Comparison of ENCODE assay signal across 9 mouse cellular contexts in the genomic region with DNA sequence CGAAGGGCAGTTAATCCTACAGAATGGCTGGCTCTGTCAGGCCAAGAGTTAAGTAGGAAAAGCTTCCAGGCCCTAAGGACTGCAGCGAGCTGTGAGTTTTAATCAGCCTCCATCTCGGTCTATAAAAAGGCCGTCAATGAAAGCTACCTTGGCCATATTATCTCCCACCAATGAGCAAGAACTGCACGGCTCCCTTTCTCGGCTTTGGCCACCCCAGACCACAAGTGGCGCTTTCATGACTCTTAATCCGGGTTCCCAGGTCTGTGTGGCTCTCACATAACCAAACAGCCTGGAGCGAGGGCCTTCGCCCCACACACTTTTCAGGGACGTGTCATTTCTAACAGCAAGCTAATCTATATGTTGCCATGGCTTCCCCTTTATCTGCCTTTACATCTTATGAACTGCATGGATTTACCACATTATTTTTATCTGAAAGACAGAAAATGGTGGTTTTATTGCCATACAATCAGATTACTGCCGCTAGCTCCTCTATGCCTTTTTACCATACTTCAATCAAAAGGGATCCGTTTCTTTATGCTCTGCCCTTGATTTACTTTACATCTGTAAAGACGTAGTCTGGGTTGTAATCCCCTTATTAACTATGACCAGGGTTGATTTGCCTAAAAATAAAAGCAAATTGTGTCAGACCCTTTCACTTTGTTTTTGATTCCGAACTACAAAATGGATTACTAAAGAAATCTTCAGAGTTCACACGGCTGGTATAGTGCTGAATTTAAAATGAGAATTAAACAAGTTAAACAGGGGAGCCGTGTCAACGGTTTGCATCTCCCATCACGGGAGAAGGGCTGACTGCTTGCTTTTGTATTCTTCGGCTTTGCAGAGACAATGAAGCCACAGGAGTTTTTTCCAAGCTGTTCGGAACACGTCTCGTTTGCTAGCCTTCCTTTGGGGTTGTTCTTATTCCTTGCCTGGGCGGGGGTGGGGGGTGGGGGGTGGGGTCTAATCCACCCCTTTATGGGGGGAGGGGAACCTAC. TPM values are rescaled to one million over a fixed set of nuclear protein-coding genes. Genes with fewer than 3 reads are reported as not detected.
DNase-seq lines count a peak whose midpoint lies in the region; ATAC-seq lines count a peak whose summit lies in the region.
"Had no signal": no experiment of that assay in that cellular context is flagged by ENCODE, and none has a peak within 500 bp of the region (broad histone marks: within the 10 kb centered on the region; RNA-seq: fewer than 3 reads in every experiment).

No protein-coding gene starts in this region.

- no peak for ATAC-seq in lung, embryonic 15.5 days (ENCODE audit: borderline replicate concordance, extremely low read depth, low FRiP score, low TSS enrichment)
- ATAC-seq in limb, embryonic 11.5 days (ENCODE audit: insufficient number of reproducible peaks, low FRiP score, low TSS enrichment, low read depth) = no peak
- ATAC-seq in stomach, embryonic 15.5 days (ENCODE audit: insufficient read depth, low FRiP score, low read depth) = no peak

- H3K4me2 ChIP-seq in lung, embryonic 15.5 days = peak overlapping the region; percentile 89
- peak overlapping the region; percentile 90 for H3K4me2 ChIP-seq in limb, embryonic 11.5 days (ENCODE audit: low read depth, severe bottlenecking)
- peak overlapping the region; percentile 95 for H3K4me2 ChIP-seq in stomach, embryonic 15.5 days

- H3K36me3 ChIP-seq in lung, embryonic 15.5 days = no peaks in the 10 kb centered on the region
- H3K36me3 ChIP-seq in forebrain, embryonic 10.5 days (replicated peaks) = peaks cover 15% of the 10 kb centered on the region
- no peaks in the 10 kb centered on the region for H3K36me3 ChIP-seq in limb, embryonic 11.5 days (ENCODE audit: control insufficient read depth, insufficient read depth, low read length)
- no peaks in the 10 kb centered on the region for H3K36me3 ChIP-seq in stomach, embryonic 15.5 days

- DNase-seq in lung, postnatal 10 days = no peak
- peak; percentile 85 for DNase-seq in forebrain, embryonic 10.5 days (ENCODE audit: extremely low spot score, low spot score)
- peak; percentile 43 for DNase-seq in limb, embryonic 11.5 days (ENCODE audit: low spot score)
- no peak for DNase-seq in adipocyte (ENCODE audit: low spot score)
- DNase-seq in adrenal gland, postnatal 25 days = no peak
- no peak for DNase-seq in urinary bladder, postnatal 10 days (ENCODE audit: low spot score)

- peak overlapping the region; percentile 96 for H3K4me3 ChIP-seq in lung, embryonic 15.5 days
- H3K4me3 ChIP-seq in forebrain, embryonic 10.5 days = peak overlapping the region; percentile 97
- 0 out of 2 replicates have a peak overlapping the region, but pooled peaks have one; percentile 5 for H3K4me3 ChIP-seq in limb, embryonic 11.5 days (ENCODE audit: low read depth, low read length)
- no peak overlapping the region for H3K4me3 ChIP-seq in stomach, embryonic 15.5 days (replicated peaks)
- H3K4me3 ChIP-seq: erythroblast, embryonic 14.5 days had no signal

- 49% methylated on average over 24 of the region's 24 CpGs for WGBS in lung, embryonic 15.5 days
- WGBS in forebrain, embryonic 10.5 days = 9% methylated on average over 24 of the region's 24 CpGs
- 21% methylated on average over 24 of the region's 24 CpGs for WGBS in limb, embryonic 11.5 days
- 53% methylated on average over 24 of the region's 24 CpGs for WGBS in stomach, embryonic 15.5 days

- no peak overlapping the region for H3K9ac ChIP-seq in lung, embryonic 15.5 days
- no peak overlapping the region for H3K9ac ChIP-seq in limb, embryonic 11.5 days (ENCODE audit: low read length)
- H3K9ac ChIP-seq in stomach, embryonic 15.5 days = no peak overlapping the region

- H3K9me3 ChIP-seq in lung, embryonic 15.5 days = no peaks in the 10 kb centered on the region
- no peaks in the 10 kb centered on the region for H3K9me3 ChIP-seq in forebrain, embryonic 10.5 days
- no peaks in the 10 kb centered on the region for H3K9me3 ChIP-seq in limb, embryonic 11.5 days (ENCODE audit: control insufficient read depth, low read length)
- H3K9me3 ChIP-seq in stomach, embryonic 15.5 days = no peaks in the 10 kb centered on the region

- peaks cover 57% of the 10 kb centered on the region for H3K4me1 ChIP-seq in lung, embryonic 15.5 days
- H3K4me1 ChIP-seq in forebrain, embryonic 10.5 days = peaks cover 79% of the 10 kb centered on the region
- H3K4me1 ChIP-seq in limb, embryonic 11.5 days (ENCODE audit: control insufficient read depth, insufficient read depth, low read length) = peaks cover 13% of the 10 kb centered on the region
- H3K4me1 ChIP-seq in stomach, embryonic 15.5 days = peaks cover 19% of the 10 kb centered on the region

- H3K27me3 ChIP-seq in lung, embryonic 15.5 days = no peaks in the 10 kb centered on the region
- peaks cover 28% of the 10 kb centered on the region for H3K27me3 ChIP-seq in forebrain, embryonic 10.5 days (ENCODE audit: poor library complexity, severe bottlenecking)
- no peaks in the 10 kb centered on the region for H3K27me3 ChIP-seq in limb, embryonic 11.5 days (ENCODE audit: control insufficient read depth, insufficient read depth, low read length)
- no peaks in the 10 kb centered on the region for H3K27me3 ChIP-seq in stomach, embryonic 15.5 days (replicated peaks)

- H3K27ac ChIP-seq in lung, embryonic 15.5 days = no peak overlapping the region
- H3K27ac ChIP-seq in forebrain, embryonic 10.5 days = peak overlapping the region; percentile 98
- no peak overlapping the region for H3K27ac ChIP-seq in limb, embryonic 11.5 days (replicated peaks; ENCODE audit: low read depth, low read length)
- H3K27ac ChIP-seq in stomach, embryonic 15.5 days = no peak overlapping the region

RNA-seq across cellular contexts. Expression of a gene that starts 5.4 kb away (rescaled TPM):
- polyA plus RNA-seq in lung, embryonic 15.5 days (2015; fragmentation: Nextera tagmentation; extraction: Ambion mirVana) = 25.7 and 26.2 TPM in 2 replicates
- 28.7 and 29.9 TPM in 2 replicates for polyA plus RNA-seq in forebrain, embryonic 10.5 days (2016; fragmentation: Nextera tagmentation; extraction: Ambion mirVana)
- 26.3 and 31.1 TPM in 2 replicates for polyA plus RNA-seq in limb, embryonic 11.5 days (2014; fragmentation: Nextera tagmentation; extraction: Ambion mirVana)
- 15.5 and 15.6 TPM in 2 replicates for polyA plus RNA-seq in stomach, embryonic 15.5 days (2015; fragmentation: Nextera tagmentation; extraction: Ambion mirVana)
- 17.1 and 17.8 TPM in 2 replicates for total RNA-seq in adrenal gland, postnatal 25 days (2021)

RNA-seq across cellular contexts. Expression of a gene that starts 34.7 kb away (rescaled TPM):
- polyA plus RNA-seq in lung, embryonic 15.5 days (2015; fragmentation: Nextera tagmentation; extraction: Ambion mirVana) = 152 and 154 TPM in 2 replicates
- polyA plus RNA-seq in forebrain, embryonic 10.5 days (2016; fragmentation: Nextera tagmentation; extraction: Ambion mirVana) = 154 and 157 TPM in 2 replicates
- 167 and 169 TPM in 2 replicates for polyA plus RNA-seq in limb, embryonic 11.5 days (2014; fragmentation: Nextera tagmentation; extraction: Ambion mirVana)
- polyA plus RNA-seq in stomach, embryonic 15.5 days (2015; fragmentation: Nextera tagmentation; extraction: Ambion mirVana) = 137 and 142 TPM in 2 replicates
- total RNA-seq in adrenal gland, postnatal 25 days (2021) = 96.4 and 106 TPM in 2 replicates

Comparison
In these comparisons a context has a peak if more than half of its experiments do, and no peak if none do; other contexts are left out.
1. DNase-seq: peak in forebrain, embryonic 10.5 days (single experiment) and limb, embryonic 11.5 days (single experiment); none in lung, postnatal 10 days (single experiment), adipocyte (single experiment), adrenal gland, postnatal 25 days (single experiment) and urinary bladder, postnatal 10 days (single experiment).
2. Peak in every context shown above with its lines, with median percentiles within 50 percentile points of each other: H3K4me2 ChIP-seq.